Mouse (Mus musculus) heart, postnatal 0 days (tissue): ENCODE data around the gene Chn2.

ENCODE experiments used
- CTCF ChIP-seq: IDR thresholded peaks from 2 replicates; pipeline ENCODE4 v1.5.1; 2016; ENCODE audit warnings: antibody characterized with exemption, control low read depth, low read depth
- EP300 ChIP-seq: IDR thresholded peaks from 2 replicates; pipeline ENCODE4 v1.6.1; 2016; ENCODE audit warnings: antibody characterized with exemption, low read depth

GRCm38 (mm10) chr6:54143652-54143960, 104.3 kb downstream of the Chn2 start:
- TF ChIP-seq CTCF (no peak), EP300 (no peak)
